Mouse (Mus musculus) inflammation-experienced regulatory T-cells, adult 16 weeks (primary cell): ENCODE data around the gene Apol6. TPM values are rescaled to one million over a fixed set of nuclear protein-coding genes. Genes with fewer than 3 reads are reported as not detected.

Source experiments
- polyA plus RNA-seq: library from polyadenylated mRNA; unstranded; fragments of 100-300 nt; shearing (Covaris generic); gene quantifications from one replicate; pipeline ENCODE4 v1.2.1, GENCODE M21; 2017

The Apol6 gene
- not detected for polyA plus RNA-seq

DNA sequence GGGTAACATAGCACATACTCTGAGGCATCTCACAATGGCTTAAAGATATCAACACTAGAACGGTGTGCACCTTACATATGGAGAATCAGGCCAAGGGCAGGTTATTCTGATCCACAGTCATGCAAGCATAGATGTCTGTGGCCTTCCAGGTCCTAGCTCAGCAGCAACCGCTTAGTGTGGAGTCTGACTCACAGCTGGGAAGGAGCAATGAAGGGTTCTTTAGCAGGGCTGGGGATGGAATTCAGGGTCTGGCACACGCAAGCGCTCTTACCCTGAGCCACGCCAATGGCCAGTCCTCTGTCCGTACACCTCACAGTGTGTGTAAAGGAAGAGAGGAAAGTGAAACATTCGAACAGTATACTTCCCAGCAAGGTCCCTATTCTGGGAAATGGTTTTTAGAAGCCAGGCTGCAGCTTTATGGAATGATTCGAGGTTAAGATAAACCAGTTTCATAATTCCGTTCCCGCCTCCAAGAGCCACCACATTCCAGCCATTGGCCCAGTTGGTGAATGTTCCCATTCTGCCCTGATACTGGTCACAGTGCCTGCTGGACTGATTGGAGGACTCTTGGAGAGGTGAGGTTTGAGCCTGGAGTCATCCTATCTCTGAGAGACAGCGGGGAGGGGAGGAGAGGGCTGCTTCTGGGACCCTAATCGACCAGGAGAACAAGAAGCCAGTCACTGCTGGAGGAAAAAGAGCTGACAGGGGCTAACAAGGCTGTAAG, at the start of gene Apol6:
Gene Apol6, plus strand, starts transcription at position 133 of the 724 bp plus-strand sequence.

DNA sequence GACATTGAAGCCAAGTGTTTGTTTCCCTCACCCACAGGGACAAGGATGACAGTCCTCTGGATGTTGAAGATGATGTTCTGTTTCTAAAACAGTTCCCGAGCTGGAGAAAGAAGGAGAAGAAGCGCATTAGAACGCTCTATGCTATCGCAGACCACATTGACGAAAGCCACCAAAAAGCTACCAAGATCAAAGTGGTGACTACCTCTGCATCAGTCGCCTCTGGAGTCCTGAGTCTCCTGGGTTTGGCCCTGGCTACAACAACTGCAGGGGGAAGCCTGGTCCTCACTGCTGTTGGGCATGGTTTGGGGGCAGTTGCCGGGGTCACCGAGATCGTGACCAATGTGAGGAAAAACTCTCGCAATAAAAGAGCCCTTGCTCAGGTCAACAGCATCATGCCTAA, 6.0 kb downstream of the Apol6 start, which contains the start of gene Mb:
Gene Mb, minus strand, starts transcription at position 101 of the 400 bp plus-strand sequence.

Other genes starting within 250 kb of the Apol6 start
- gene Zfp251, start 173.3 kb upstream of the Apol6 start, polyA plus RNA-seq, result 36.0 TPM
- gene Zfp7, start 165.5 kb upstream of the Apol6 start, polyA plus RNA-seq, result 19.4 TPM
- gene Gm49527, start 165.4 kb upstream of the Apol6 start, polyA plus RNA-seq, result not detected
- 0.95 TPM for gene Zfp647, start 119.3 kb upstream of the Apol6 start, polyA plus RNA-seq
- gene 1110038F14Rik, start 96.2 kb upstream of the Apol6 start, polyA plus RNA-seq, result 71.9 TPM
- gene Mb, start 5.9 kb downstream of the Apol6 start, polyA plus RNA-seq, result not detected